Mouse (Mus musculus): ENCODE data around the gene Htatip2. TPM values are rescaled to one million over a fixed set of nuclear protein-coding genes. Genes with fewer than 3 reads are reported as not detected.
A peak's percentile ranks its signal among the peaks of the same experiment; 100 is the strongest.

Htatip2 gene
- polyA plus RNA-seq (2014; fragmentation: Nextera tagmentation; extraction: Ambion mirVana) = 12.5 and 12.8 TPM in 2 replicates

- WGBS = 2% methylated on average over 33 of the region's 42 CpGs
- no peaks in the 10 kb centered on the region for H3K27me3 ChIP-seq (ENCODE audit: insufficient read depth, low read length)
- peak; percentile 79 for ATAC-seq (ENCODE audit: insufficient read depth)
Measured at GRCm38 (mm10) chr7:49758934-49759571, at the start of gene Htatip2. Gene Htatip2 (plus strand): TSS chr7:49759115.

GRCm38 (mm10) chr7:49709381-49710021 is 49.4 kb upstream of the Htatip2 start:
- DNase-seq (no peak), ATAC-seq (ENCODE audit: insufficient read depth) (no peak)
- H3K4me3 ChIP-seq (ENCODE audit: low read depth, low read length) = no peak overlapping the region
- H3K4me2 ChIP-seq = no peak overlapping the region
- no peaks in the 10 kb centered on the region for H3K27me3 ChIP-seq (ENCODE audit: insufficient read depth, low read length)
- no peaks in the 10 kb centered on the region for H3K36me3 ChIP-seq (ENCODE audit: insufficient read depth)
- H3K27ac ChIP-seq (ENCODE audit: low read depth) = no peak overlapping the region
- 26% methylated on average over 9 of the region's 9 CpGs for WGBS
- TF ChIP-seq CTCF (IDR thresholded peaks at IDR 0.05; ENCODE audit: low read depth) = no peak
- no peaks in the 10 kb centered on the region for H3K4me1 ChIP-seq (ENCODE audit: insufficient read depth)
- no peaks in the 10 kb centered on the region for H3K9me3 ChIP-seq (ENCODE audit: low read depth, low read length)
- no peak overlapping the region for H3K9ac ChIP-seq

More at GRCm38 (mm10) chr7:49758934-49759571, at the start of gene Htatip2:
- Histone ChIP-seq H3K4me2 (peak within 1 kb of the TSS; percentile 83), H3K4me3 (ENCODE audit: low read depth, low read length) (peak within 1 kb of the TSS; percentile 55), H3K27ac (ENCODE audit: low read depth) (no peak within 1 kb of the TSS), H3K9ac (peak within 1 kb of the TSS; percentile 58), H3K36me3 (ENCODE audit: insufficient read depth) (no peaks in the 10 kb centered on the region), H3K4me1 (ENCODE audit: insufficient read depth) (no peaks in the 10 kb centered on the region), H3K9me3 (ENCODE audit: low read depth, low read length) (no peaks in the 10 kb centered on the region)
- DNase-seq = peak; percentile 75
- TF ChIP-seq CTCF (IDR thresholded peaks at IDR 0.05; ENCODE audit: low read depth) = no peak

DNA sequence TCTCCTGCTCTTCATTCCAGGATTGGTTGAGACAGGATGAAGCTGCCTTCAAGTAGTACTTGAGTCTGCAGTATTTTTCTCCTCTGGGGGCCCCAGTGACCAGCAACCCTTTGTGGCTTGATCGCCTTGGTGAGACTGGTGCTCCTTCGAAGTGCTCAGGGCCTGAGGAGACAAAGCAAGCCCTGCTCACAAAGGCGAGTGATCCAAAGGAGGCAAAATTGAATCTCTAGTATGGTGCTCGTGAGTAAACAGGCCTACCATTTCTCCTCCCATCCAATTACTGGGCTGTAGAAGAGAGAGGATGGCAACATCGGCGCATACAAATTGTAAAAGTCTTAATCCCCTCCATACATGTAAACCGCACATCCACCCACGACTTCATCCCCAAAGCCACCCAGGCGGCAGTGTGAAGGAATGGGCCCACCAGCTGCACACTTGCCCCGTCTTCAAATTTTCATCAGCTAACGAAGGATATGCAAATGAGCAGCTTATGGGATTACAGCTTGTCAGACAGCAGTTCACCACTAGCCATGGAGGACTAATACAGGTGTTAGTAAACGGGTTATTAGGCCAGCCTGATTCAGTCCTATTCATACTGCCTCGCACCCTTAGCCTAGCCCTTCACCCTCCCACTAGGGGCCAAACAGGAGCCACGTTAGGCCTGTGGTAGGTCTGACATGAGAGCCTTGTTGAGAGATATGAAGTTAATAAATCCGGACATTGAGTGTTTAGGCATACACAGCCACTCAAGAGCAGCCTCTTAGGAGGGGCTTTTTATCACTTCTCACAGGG is 40.8 kb upstream of the Htatip2 start:
- no peaks in the 10 kb centered on the region for H3K36me3 ChIP-seq (ENCODE audit: insufficient read depth)
- H3K9ac ChIP-seq = no peak overlapping the region
- no peaks in the 10 kb centered on the region for H3K4me1 ChIP-seq (ENCODE audit: insufficient read depth)
- no peaks in the 10 kb centered on the region for H3K9me3 ChIP-seq (ENCODE audit: low read depth, low read length)
- DNase-seq (peak; percentile 31), ATAC-seq (ENCODE audit: insufficient read depth) (peak; percentile 75)
- TF ChIP-seq CTCF (IDR thresholded peaks at IDR 0.05; ENCODE audit: low read depth) = no peak
- no peak overlapping the region for H3K4me3 ChIP-seq (ENCODE audit: low read depth, low read length)
- H3K27me3 ChIP-seq (ENCODE audit: insufficient read depth, low read length) = no peaks in the 10 kb centered on the region
- no peak overlapping the region for H3K27ac ChIP-seq (ENCODE audit: low read depth)
- H3K4me2 ChIP-seq = no peak overlapping the region
- WGBS = 57% methylated on average over 15 of the region's 15 CpGs

GRCm38 (mm10) chr7:49734342-49734741 is 24.6 kb upstream of the Htatip2 start:
- no peak for TF ChIP-seq CTCF (IDR thresholded peaks at IDR 0.05; ENCODE audit: low read depth)
- ATAC-seq (ENCODE audit: insufficient read depth) (no peak), DNase-seq (no peak)
- 48% methylated on average over 4 of the region's 4 CpGs for WGBS
- H3K27ac ChIP-seq (ENCODE audit: low read depth) = no peak overlapping the region
- no peak overlapping the region for H3K9ac ChIP-seq
- H3K4me1 ChIP-seq (ENCODE audit: insufficient read depth) = no peaks in the 10 kb centered on the region
- H3K4me3 ChIP-seq (ENCODE audit: low read depth, low read length) = no peak overlapping the region
- no peak overlapping the region for H3K4me2 ChIP-seq
- H3K36me3 ChIP-seq (ENCODE audit: insufficient read depth) = no peaks in the 10 kb centered on the region
- no peaks in the 10 kb centered on the region for H3K9me3 ChIP-seq (ENCODE audit: low read depth, low read length)
- H3K27me3 ChIP-seq (ENCODE audit: insufficient read depth, low read length) = no peaks in the 10 kb centered on the region

- no peak overlapping the region for H3K4me3 ChIP-seq (ENCODE audit: low read depth, low read length)
- ATAC-seq (ENCODE audit: insufficient read depth) = no peak
- H3K27ac ChIP-seq (ENCODE audit: low read depth) = no peak overlapping the region
- WGBS = 37% methylated on average over 8 of the region's 8 CpGs
- H3K9me3 ChIP-seq (ENCODE audit: low read depth, low read length) = no peaks in the 10 kb centered on the region
- no peaks in the 10 kb centered on the region for H3K27me3 ChIP-seq (ENCODE audit: insufficient read depth, low read length)
- DNase-seq = no peak
- no peaks in the 10 kb centered on the region; the same call in 1 of the 2 replicates for H3K4me1 ChIP-seq (ENCODE audit: insufficient read depth)
- H3K9ac ChIP-seq = no peak overlapping the region
- TF ChIP-seq CTCF (IDR thresholded peaks at IDR 0.05; ENCODE audit: low read depth) = no peak
- no peaks in the 10 kb centered on the region for H3K36me3 ChIP-seq (ENCODE audit: insufficient read depth)
- no peak overlapping the region for H3K4me2 ChIP-seq
Measured at GRCm38 (mm10) chr7:49739448-49739847, 19.5 kb upstream of the Htatip2 start.

GRCm38 (mm10) chr7:49741474-49741873 is 17.4 kb upstream of the Htatip2 start:
- ATAC-seq (ENCODE audit: insufficient read depth) (peak; percentile 62; the same call in 1 of the 2 replicates), DNase-seq (peak; percentile 63)
- Histone ChIP-seq H3K4me2 (no peak overlapping the region), H3K27me3 (ENCODE audit: insufficient read depth, low read length) (no peaks in the 10 kb centered on the region), H3K9me3 (ENCODE audit: low read depth, low read length) (no peaks in the 10 kb centered on the region), H3K36me3 (ENCODE audit: insufficient read depth) (no peaks in the 10 kb centered on the region), H3K4me3 (ENCODE audit: low read depth, low read length) (no peak overlapping the region), H3K9ac (no peak overlapping the region), H3K4me1 (ENCODE audit: insufficient read depth) (no peaks in the 10 kb centered on the region; the same call in 1 of the 2 replicates), H3K27ac (ENCODE audit: low read depth) (no peak overlapping the region)
- 22% methylated on average over 5 of the region's 5 CpGs for WGBS
- TF ChIP-seq CTCF (IDR thresholded peaks at IDR 0.05; ENCODE audit: low read depth) = no peak

- Histone ChIP-seq H3K36me3 (ENCODE audit: insufficient read depth) (no peaks in the 10 kb centered on the region), H3K4me3 (ENCODE audit: low read depth, low read length) (no peak overlapping the region), H3K27me3 (ENCODE audit: insufficient read depth, low read length) (no peaks in the 10 kb centered on the region), H3K9me3 (ENCODE audit: low read depth, low read length) (no peaks in the 10 kb centered on the region), H3K4me2 (no peak overlapping the region), H3K4me1 (ENCODE audit: insufficient read depth) (no peaks in the 10 kb centered on the region; the same call in 1 of the 2 replicates), H3K9ac (no peak overlapping the region), H3K27ac (ENCODE audit: low read depth) (no peak overlapping the region)
- 48% methylated on average over 10 of the region's 10 CpGs for WGBS
- ATAC-seq (ENCODE audit: insufficient read depth) (no peak), DNase-seq (no peak)
- no peak for TF ChIP-seq CTCF (IDR thresholded peaks at IDR 0.05; ENCODE audit: low read depth)
Measured at GRCm38 (mm10) chr7:49741923-49742322, 17.0 kb upstream of the Htatip2 start.
